Mouse (Mus musculus) heart, embryonic 15.5 days (tissue): ENCODE results near the gene Gne. TPM values are rescaled to one million over a fixed set of nuclear protein-coding genes. Genes with fewer than 3 reads are reported as not detected.

Source experiments
- ATAC-seq: fragments of 200-750 bp; cut with Nextera tagmentation; replicated peaks from 2 replicates; pipeline ENCODE4 v1.8.0; 2017; ENCODE audit warnings: low read depth, moderate TSS enrichment; ENCODE audit not compliant: insufficient number of reproducible peaks, insufficient read depth, low FRiP score
- H3K27ac ChIP-seq: fragments of 300-500 bp; sonication (generic); 2 replicates; pipeline ENCODE4 v1.5.1; 2015; ENCODE audit warnings: mild to moderate bottlenecking, inconsistent platforms
- H3K27me3 ChIP-seq: fragments of 300-500 bp; sonication (generic); 2 replicates; pipeline ENCODE4 v1.6.1; 2015; ENCODE audit warnings: inconsistent platforms
- H3K36me3 ChIP-seq: fragments of 300-500 bp; sonication (generic); 2 replicates; pipeline ENCODE4 v1.6.1; 2015; ENCODE audit warnings: mild to moderate bottlenecking, inconsistent platforms
- H3K4me1 ChIP-seq: fragments of 300-500 bp; sonication (generic); replicated peaks from 2 replicates; pipeline ENCODE4 v1.6.1; 2015; ENCODE audit warnings: inconsistent platforms
- H3K4me2 ChIP-seq: fragments of 300-500 bp; sonication (generic); 2 replicates; pipeline ENCODE4 v1.6.1; 2015; ENCODE audit warnings: inconsistent platforms, mild to moderate bottlenecking, moderate library complexity
- H3K4me3 ChIP-seq: fragments of 300-500 bp; sonication (generic); 2 replicates; pipeline ENCODE4 v1.5.1; 2015; ENCODE audit warnings: mild to moderate bottlenecking, inconsistent platforms
- H3K9ac ChIP-seq: fragments of 300-500 bp; sonication (generic); 2 replicates; pipeline ENCODE4 v1.6.1; 2015; ENCODE audit warnings: mild to moderate bottlenecking, inconsistent platforms
- H3K9me3 ChIP-seq: fragments of 300-500 bp; sonication (generic); replicated peaks from 2 replicates; pipeline ENCODE4 v1.6.1; 2016; ENCODE audit warnings: inconsistent platforms
- WGBS: fragments of 180-500 bp; shearing (Covaris S2); methylation state at CpG from one replicate; pipeline ENCODE4 v1.1.7; 2015; ENCODE audit warnings: mixed read lengths; 5-methylcytosine and 5-hydroxymethylcytosine counted together
- polyA plus RNA-seq: library from polyadenylated mRNA; unstranded; fragments of >200 nt; fragmentation: Nextera tagmentation; extraction: Ambion mirVana; gene quantifications from 2 replicates; pipeline ENCODE4 v1.2.1, GENCODE M21; 2015

Gne gene
- polyA plus RNA-seq, 1 experiment from 2014 or later: 27.3 TPM

GRCm38 (mm10) chr4:44022766-44023165, 61.2 kb downstream of the Gne start:
- peaks cover 3% of the 10 kb centered on the region for H3K4me1 ChIP-seq
- H3K9ac ChIP-seq: no peak overlapping the region
- no peaks in the 10 kb centered on the region for H3K9me3 ChIP-seq
- ATAC-seq: no peak
- no peak overlapping the region for H3K27ac ChIP-seq
- no peaks in the 10 kb centered on the region for H3K27me3 ChIP-seq
- WGBS: 81% methylated on average over 11 of the region's 11 CpGs
- H3K4me3 ChIP-seq: no peak overlapping the region
- peaks cover 86% of the 10 kb centered on the region for H3K36me3 ChIP-seq
- H3K4me2 ChIP-seq: no peak overlapping the region

- no peak overlapping the region for H3K4me3 ChIP-seq
- no peaks in the 10 kb centered on the region; the same call in 1 of the 2 replicates for H3K4me1 ChIP-seq
- no peaks in the 10 kb centered on the region for H3K9me3 ChIP-seq
- 77% methylated on average over 4 of the region's 4 CpGs for WGBS
- H3K27me3 ChIP-seq: no peaks in the 10 kb centered on the region
- no peak overlapping the region for H3K9ac ChIP-seq
- H3K4me2 ChIP-seq: no peak overlapping the region
- H3K27ac ChIP-seq: no peak overlapping the region
- ATAC-seq: no peak
- peaks cover 83% of the 10 kb centered on the region for H3K36me3 ChIP-seq
Observed at GRCm38 (mm10) chr4:44022323-44022722, 61.7 kb downstream of the Gne start.

- Histone ChIP-seq H3K4me1 (peaks cover 24% of the 10 kb centered on the region), H3K4me2 (no peak overlapping the region), H3K27ac (no peak overlapping the region), H3K9me3 (no peaks in the 10 kb centered on the region), H3K9ac (no peak overlapping the region), H3K4me3 (no peak overlapping the region), H3K27me3 (no peaks in the 10 kb centered on the region), H3K36me3 (peaks cover 30% of the 10 kb centered on the region)
- no peak for ATAC-seq
- WGBS: 91% methylated on average over 12 of the region's 12 CpGs
Observed at GRCm38 (mm10) chr4:44016791-44017190, 67.2 kb downstream of the Gne start.

GRCm38 (mm10) chr4:44016071-44016470, 67.9 kb downstream of the Gne start:
- Histone ChIP-seq H3K4me1 (peaks cover 25% of the 10 kb centered on the region), H3K27me3 (no peaks in the 10 kb centered on the region), H3K9me3 (no peaks in the 10 kb centered on the region), H3K27ac (no peak overlapping the region), H3K36me3 (peaks cover 23% of the 10 kb centered on the region), H3K9ac (no peak overlapping the region), H3K4me3 (no peak overlapping the region), H3K4me2 (no peak overlapping the region)
- 79% methylated on average over 4 of the region's 4 CpGs for WGBS
- no peak for ATAC-seq

GRCm38 (mm10) chr4:44013391-44014070, 70.4 kb downstream of the Gne start:
- Histone ChIP-seq H3K9me3 (no peaks in the 10 kb centered on the region), H3K4me1 (peaks cover 25% of the 10 kb centered on the region), H3K4me3 (peak overlapping the region; percentile 93), H3K27me3 (no peaks in the 10 kb centered on the region), H3K36me3 (no peaks in the 10 kb centered on the region), H3K9ac (peak overlapping the region; percentile 93), H3K27ac (peak overlapping the region; percentile 84), H3K4me2 (peak overlapping the region; percentile 85)
- ATAC-seq: no peak
- WGBS: 19% methylated on average over 11 of the region's 11 CpGs

- no peaks in the 10 kb centered on the region for H3K27me3 ChIP-seq
- H3K4me1 ChIP-seq: peaks cover 25% of the 10 kb centered on the region
- H3K4me3 ChIP-seq: peak overlapping the region; percentile 93
- H3K9ac ChIP-seq: peak overlapping the region; percentile 93
- ATAC-seq: peak; percentile 98
- peak overlapping the region; percentile 85 for H3K4me2 ChIP-seq
- 0% methylated on average over 77 of the region's 77 CpGs for WGBS
- no peaks in the 10 kb centered on the region for H3K9me3 ChIP-seq
- H3K36me3 ChIP-seq: no peaks in the 10 kb centered on the region
- peak overlapping the region; percentile 84 for H3K27ac ChIP-seq
Observed at GRCm38 (mm10) chr4:44012376-44013367, 71.3 kb downstream of the Gne start.

DNA sequence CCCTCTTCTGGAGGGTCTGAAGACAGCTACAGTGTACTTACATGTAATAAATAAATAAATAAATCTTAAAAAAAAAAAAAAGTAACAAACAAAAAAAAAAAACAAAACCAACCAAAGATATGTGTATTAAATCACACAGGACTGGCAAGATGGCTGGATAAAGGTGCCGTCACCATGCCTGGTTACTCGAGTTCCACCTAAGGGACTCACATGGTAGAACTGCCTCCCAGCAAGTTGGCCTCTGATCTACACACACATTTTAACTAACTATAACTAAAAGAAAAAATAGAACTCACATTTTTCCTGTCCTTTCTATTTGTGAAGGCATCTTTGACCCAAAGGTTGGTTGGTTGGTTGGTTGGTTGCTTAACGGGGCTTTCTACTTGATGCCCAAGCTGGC, 72.2 kb downstream of the Gne start:
- Histone ChIP-seq H3K4me1 (peaks cover 25% of the 10 kb centered on the region), H3K36me3 (no peaks in the 10 kb centered on the region), H3K9ac (peak overlapping the region; percentile 56), H3K4me3 (peak overlapping the region; percentile 93), H3K9me3 (no peaks in the 10 kb centered on the region), H3K27ac (peak overlapping the region; percentile 72; the same call in 1 of the 2 replicates), H3K4me2 (peak overlapping the region; percentile 85), H3K27me3 (no peaks in the 10 kb centered on the region)
- ATAC-seq: no peak
- 78% methylated on average over 3 of the region's 3 CpGs for WGBS

GRCm38 (mm10) chr4:44010893-44011292, 73.1 kb downstream of the Gne start:
- Histone ChIP-seq H3K9me3 (no peaks in the 10 kb centered on the region), H3K4me1 (peaks cover 23% of the 10 kb centered on the region), H3K27me3 (no peaks in the 10 kb centered on the region), H3K9ac (no peak overlapping the region), H3K27ac (no peak overlapping the region), H3K4me2 (no peak overlapping the region), H3K36me3 (no peaks in the 10 kb centered on the region), H3K4me3 (no peak overlapping the region)
- ATAC-seq: no peak
- 45% methylated on average over 2 of the region's 2 CpGs for WGBS

DNA sequence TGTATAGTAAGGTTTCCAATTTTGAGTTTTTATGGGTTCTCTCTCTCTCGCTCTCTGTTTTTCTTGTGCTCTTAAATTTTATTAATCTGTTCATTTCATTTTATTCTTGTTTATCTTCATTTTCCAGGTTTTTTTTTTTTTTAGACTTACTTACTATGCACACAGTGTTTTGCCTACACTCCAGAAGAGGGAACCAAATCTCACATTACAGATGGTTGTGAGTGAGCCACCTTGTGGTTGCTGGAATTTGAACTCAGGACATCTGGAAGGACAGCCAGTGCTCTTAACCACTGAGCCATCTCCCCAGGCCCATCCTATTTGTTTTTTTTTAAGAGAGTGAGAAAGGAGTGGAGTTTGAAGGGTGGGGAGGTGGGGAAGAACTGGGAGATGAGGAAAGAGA, 73.8 kb downstream of the Gne start:
- no peak overlapping the region for H3K4me2 ChIP-seq
- no peaks in the 10 kb centered on the region for H3K27me3 ChIP-seq
- no peaks in the 10 kb centered on the region for H3K36me3 ChIP-seq
- no peak overlapping the region for H3K9ac ChIP-seq
- H3K4me3 ChIP-seq: no peak overlapping the region
- H3K9me3 ChIP-seq: no peaks in the 10 kb centered on the region
- ATAC-seq: no peak
- WGBS: 97% methylated on average over 1 of the region's 1 CpGs
- no peak overlapping the region for H3K27ac ChIP-seq
- peaks cover 21% of the 10 kb centered on the region for H3K4me1 ChIP-seq

GRCm38 (mm10) chr4:44004623-44005409, 79.2 kb downstream of the Gne start:
- H3K9ac ChIP-seq: no peak overlapping the region
- H3K27ac ChIP-seq: no peak overlapping the region
- ATAC-seq: no peak
- WGBS: 69% methylated on average over 3 of the region's 3 CpGs
- no peaks in the 10 kb centered on the region for H3K9me3 ChIP-seq
- H3K27me3 ChIP-seq: no peaks in the 10 kb centered on the region
- no peak overlapping the region for H3K4me3 ChIP-seq
- no peaks in the 10 kb centered on the region for H3K36me3 ChIP-seq
- no peak overlapping the region for H3K4me2 ChIP-seq
- no peaks in the 10 kb centered on the region for H3K4me1 ChIP-seq

DNA sequence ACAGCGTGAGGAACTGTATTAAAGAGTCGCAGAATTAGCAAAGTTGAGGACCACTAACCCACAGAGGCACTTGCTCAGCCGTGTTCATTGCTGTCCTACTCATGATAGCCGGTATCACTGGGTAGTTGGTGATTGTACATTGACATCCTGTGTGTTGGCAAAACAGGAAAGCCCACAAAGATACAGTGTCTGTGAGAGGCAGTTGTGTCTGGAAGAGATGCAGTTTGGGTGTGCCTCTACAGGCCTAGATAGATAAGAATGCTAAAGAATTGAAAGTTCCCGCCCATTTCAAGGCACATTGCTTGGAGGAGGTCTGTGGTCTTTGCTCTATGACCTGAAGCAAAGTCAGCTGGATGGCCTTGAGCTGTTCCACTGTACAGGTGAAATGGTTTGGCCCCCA, 79.9 kb downstream of the Gne start, which contains the start of gene Clta:
Gene Clta, plus strand, starts transcription at position 327 of the 400 bp plus-strand sequence.
- Histone ChIP-seq H3K4me3 (no peak within 1 kb of the TSS), H3K9ac (no peak within 1 kb of the TSS), H3K36me3 (no peaks in the 10 kb centered on the region), H3K27ac (no peak within 1 kb of the TSS), H3K27me3 (no peaks in the 10 kb centered on the region), H3K4me1 (no peaks in the 10 kb centered on the region), H3K4me2 (no peak within 1 kb of the TSS), H3K9me3 (no peaks in the 10 kb centered on the region)
- WGBS: 77% methylated on average over 5 of the region's 5 CpGs
- ATAC-seq: no peak
